Mouse (Mus musculus) hindbrain, embryonic 13.5 days (tissue): ENCODE data around the gene Smurf2. TPM values are rescaled to one million over a fixed set of nuclear protein-coding genes. Genes with fewer than 3 reads are reported as not detected.
"Not testable (repeated sequence)": the region's sequence is repeated elsewhere in the genome, so short reads cannot be mapped to it uniquely, and the experiment has no call there.

Experiments
- ATAC-seq: fragments of 200-750 bp; cut with Nextera tagmentation; 2 replicates; pipeline ENCODE4 v1.8.0; 2017; ENCODE audit warnings: moderate TSS enrichment; ENCODE audit not compliant: low FRiP score
- H3K27ac ChIP-seq: fragments of 300-500 bp; sonication (generic); 2 replicates; pipeline ENCODE4 v1.5.1; 2015; ENCODE audit warnings: inconsistent platforms, mild to moderate bottlenecking, moderate library complexity
- H3K27me3 ChIP-seq: fragments of 300-500 bp; sonication (generic); 2 replicates; pipeline ENCODE4 v1.6.1; 2015; ENCODE audit warnings: mild to moderate bottlenecking, inconsistent platforms
- H3K36me3 ChIP-seq: fragments of 300-500 bp; sonication (generic); 2 replicates; pipeline ENCODE4 v1.6.1; 2015; ENCODE audit warnings: mild to moderate bottlenecking, inconsistent platforms
- H3K4me1 ChIP-seq: fragments of 300-500 bp; sonication (generic); replicated peaks from 2 replicates; pipeline ENCODE4 v1.6.1; 2015; ENCODE audit warnings: inconsistent platforms
- H3K4me2 ChIP-seq: fragments of 300-500 bp; sonication (generic); 2 replicates; pipeline ENCODE4 v1.6.1; 2015; ENCODE audit warnings: inconsistent platforms, mild to moderate bottlenecking, moderate library complexity
- H3K4me3 ChIP-seq: fragments of 300-500 bp; sonication (generic); 2 replicates; pipeline ENCODE4 v1.5.1; 2015; ENCODE audit warnings: mild to moderate bottlenecking, inconsistent platforms
- H3K9ac ChIP-seq: fragments of 300-500 bp; sonication (generic); 2 replicates; pipeline ENCODE4 v1.6.1; 2015; ENCODE audit warnings: mild to moderate bottlenecking, inconsistent platforms
- H3K9me3 ChIP-seq: fragments of 300-500 bp; sonication (generic); 2 replicates; pipeline ENCODE4 v1.6.1; 2016; ENCODE audit warnings: inconsistent platforms
- WGBS: fragments of 180-500 bp; shearing (Covaris S2); methylation state at CpG from one replicate; pipeline ENCODE4 v1.1.7; 2015; 5-methylcytosine and 5-hydroxymethylcytosine counted together
- polyA plus RNA-seq: library from polyadenylated mRNA; unstranded; fragments of >200 nt; fragmentation: Nextera tagmentation; extraction: Ambion mirVana; gene quantifications from 2 replicates; pipeline ENCODE4 v1.2.1, GENCODE M21; 2015

Gene Smurf2
- polyA plus RNA-seq, 1 experiment from 2014 or later, result 14.8 TPM

GRCm38 (mm10) chr11:106789649-106790048, 130.9 kb downstream of the Smurf2 start:
- Histone ChIP-seq H3K4me2 (peak overlapping the region; percentile 75), H3K4me1 (peaks cover 31% of the 10 kb centered on the region), H3K36me3 (peaks cover 37% of the 10 kb centered on the region), H3K27ac (peak overlapping the region; percentile 99), H3K4me3 (peak overlapping the region; percentile 89), H3K27me3 (no peaks in the 10 kb centered on the region), H3K9me3 (no peaks in the 10 kb centered on the region), H3K9ac (peak overlapping the region; percentile 100)
- ATAC-seq, result no peak
- WGBS, result 0% methylated on average over 6 of the region's 6 CpGs

- Histone ChIP-seq H3K9me3 (no peaks in the 10 kb centered on the region), H3K9ac (peak within 1 kb of the TSS; percentile 100), H3K36me3 (peaks cover 37% of the 10 kb centered on the region), H3K4me2 (peak within 1 kb of the TSS; percentile 75), H3K27me3 (no peaks in the 10 kb centered on the region), H3K4me1 (peaks cover 32% of the 10 kb centered on the region), H3K4me3 (peak within 1 kb of the TSS; percentile 89), H3K27ac (peak within 1 kb of the TSS; percentile 99)
- WGBS, result under 1% methylated on average over 58 of the region's 58 CpGs
- ATAC-seq, result peak; percentile 91
Observed at GRCm38 (mm10) chr11:106788775-106789459, 131.6 kb downstream of the Smurf2 start, which contains the start of the genes Ddx5 and Cep95. TSS of gene Ddx5 (minus strand) at chr11:106789185. TSS of gene Cep95 (plus strand) at chr11:106789252.

- Histone ChIP-seq H3K27ac (peak overlapping the region; percentile 99), H3K4me3 (peak overlapping the region; percentile 89), H3K27me3 (no peaks in the 10 kb centered on the region), H3K36me3 (peaks cover 39% of the 10 kb centered on the region), H3K4me2 (peak overlapping the region; percentile 85; the same call in 1 of the 2 replicates), H3K9ac (peak overlapping the region; percentile 100), H3K9me3 (no peaks in the 10 kb centered on the region), H3K4me1 (peaks cover 40% of the 10 kb centered on the region)
- under 1% methylated on average over 59 of the region's 79 CpGs for WGBS
- peak; percentile 77 for ATAC-seq
Observed at GRCm38 (mm10) chr11:106788026-106788774, 132.3 kb downstream of the Smurf2 start.

GRCm38 (mm10) chr11:106787131-106788025, 133.1 kb downstream of the Smurf2 start:
- under 1% methylated on average over 65 of the region's 65 CpGs for WGBS
- peak overlapping the region; percentile 85 for H3K4me2 ChIP-seq

GRCm38 (mm10) chr11:106785043-106785442, 135.5 kb downstream of the Smurf2 start:
- no peak for ATAC-seq
- Histone ChIP-seq H3K4me2 (peak overlapping the region; percentile 85), H3K27ac (no peak overlapping the region), H3K9ac (0 out of 2 replicates have a peak overlapping the region, but pooled peaks have one; percentile 31), H3K4me1 (peaks cover 36% of the 10 kb centered on the region), H3K4me3 (peak overlapping the region; percentile 89; the same call in 1 of the 2 replicates), H3K27me3 (no peaks in the 10 kb centered on the region), H3K9me3 (no peaks in the 10 kb centered on the region), H3K36me3 (peaks cover 56% of the 10 kb centered on the region)
- 69% methylated on average over 1 of the region's 1 CpGs for WGBS

More at GRCm38 (mm10) chr11:106787131-106788025, 133.1 kb downstream of the Smurf2 start:
- Histone ChIP-seq H3K9me3 (no peaks in the 10 kb centered on the region), H3K27ac (peak overlapping the region; percentile 99), H3K36me3 (peaks cover 39% of the 10 kb centered on the region), H3K9ac (peak overlapping the region; percentile 100), H3K4me3 (peak overlapping the region; percentile 89), H3K27me3 (no peaks in the 10 kb centered on the region), H3K4me1 (peaks cover 43% of the 10 kb centered on the region)
- ATAC-seq, result peak; percentile 7

GRCm38 (mm10) chr11:106784476-106784875, 136.0 kb downstream of the Smurf2 start:
- Histone ChIP-seq H3K36me3 (peaks cover 58% of the 10 kb centered on the region), H3K4me3 (no peak overlapping the region), H3K4me2 (no peak overlapping the region), H3K9ac (no peak overlapping the region), H3K4me1 (peaks cover 39% of the 10 kb centered on the region), H3K9me3 (no peaks in the 10 kb centered on the region), H3K27ac (no peak overlapping the region), H3K27me3 (no peaks in the 10 kb centered on the region)
- ATAC-seq, result no peak
- 91% methylated on average over 2 of the region's 2 CpGs for WGBS

GRCm38 (mm10) chr11:106782841-106783764, 137.4 kb downstream of the Smurf2 start:
- whole genome bisulfite sequencing, result 86% methylated on average over 9 of the region's 9 CpGs
- no peak overlapping the region for H3K27ac ChIP-seq
- ATAC-seq, result no peak
- H3K9ac ChIP-seq, result no peak overlapping the region
- peaks cover 58% of the 10 kb centered on the region for H3K36me3 ChIP-seq
- H3K9me3 ChIP-seq, result no peaks in the 10 kb centered on the region
- H3K27me3 ChIP-seq, result no peaks in the 10 kb centered on the region
- peaks cover 43% of the 10 kb centered on the region for H3K4me1 ChIP-seq
- no peak overlapping the region for H3K4me2 ChIP-seq
- peak overlapping the region; percentile 1; the same call in 1 of the 2 replicates for H3K4me3 ChIP-seq

GRCm38 (mm10) chr11:106782271-106782670, 138.2 kb downstream of the Smurf2 start:
- not testable (repeated sequence) for H3K4me3 ChIP-seq, H3K27me3 ChIP-seq, ATAC-seq, H3K9me3 ChIP-seq, H3K27ac ChIP-seq, H3K4me2 ChIP-seq, H3K9ac ChIP-seq
- H3K36me3 ChIP-seq, result peaks cover 58% of the 10 kb centered on the region
- H3K4me1 ChIP-seq, result peaks cover 49% of the 10 kb centered on the region
- 91% methylated on average over 7 of the region's 7 CpGs for WGBS

GRCm38 (mm10) chr11:106780590-106781220, 139.8 kb downstream of the Smurf2 start:
- ATAC-seq, result no peak
- peaks cover 55% of the 10 kb centered on the region for H3K36me3 ChIP-seq
- no peaks in the 10 kb centered on the region for H3K9me3 ChIP-seq
- no peaks in the 10 kb centered on the region for H3K27me3 ChIP-seq
- WGBS, result 84% methylated on average over 6 of the region's 6 CpGs
- H3K9ac ChIP-seq, result no peak overlapping the region
- no peak overlapping the region for H3K4me3 ChIP-seq
- H3K4me2 ChIP-seq, result no peak overlapping the region
- H3K4me1 ChIP-seq, result peaks cover 40% of the 10 kb centered on the region
- H3K27ac ChIP-seq, result no peak overlapping the region

- Histone ChIP-seq H3K9me3 (no peaks in the 10 kb centered on the region), H3K36me3 (peaks cover 55% of the 10 kb centered on the region), H3K9ac (peak overlapping the region; percentile 83), H3K27ac (peak overlapping the region; percentile 92), H3K4me1 (peaks cover 34% of the 10 kb centered on the region), H3K4me2 (peak overlapping the region; percentile 87), H3K4me3 (peak overlapping the region; percentile 73; the same call in 1 of the 2 replicates), H3K27me3 (no peaks in the 10 kb centered on the region)
- 66% methylated on average over 4 of the region's 4 CpGs for WGBS
- no peak; the same call in 1 of the 2 replicates for ATAC-seq
Observed at GRCm38 (mm10) chr11:106780089-106780425, 140.5 kb downstream of the Smurf2 start.
